Mouse (Mus musculus) heart, embryonic 15.5 days (tissue): Measurements from ENCODE around the gene Inf2. TPM values are rescaled to one million over a fixed set of nuclear protein-coding genes. Genes with fewer than 3 reads are reported as not detected.

Source experiments
- ATAC-seq: fragments of 200-750 bp; cut with Nextera tagmentation; replicated peaks from 2 replicates; pipeline ENCODE4 v1.8.0; 2017; ENCODE audit warnings: low read depth, moderate TSS enrichment; ENCODE audit not compliant: insufficient number of reproducible peaks, insufficient read depth, low FRiP score
- H3K27ac ChIP-seq: fragments of 300-500 bp; sonication (generic); 2 replicates; pipeline ENCODE4 v1.5.1; 2015; ENCODE audit warnings: mild to moderate bottlenecking, inconsistent platforms
- H3K27me3 ChIP-seq: fragments of 300-500 bp; sonication (generic); 2 replicates; pipeline ENCODE4 v1.6.1; 2015; ENCODE audit warnings: inconsistent platforms
- H3K36me3 ChIP-seq: fragments of 300-500 bp; sonication (generic); 2 replicates; pipeline ENCODE4 v1.6.1; 2015; ENCODE audit warnings: mild to moderate bottlenecking, inconsistent platforms
- H3K4me1 ChIP-seq: fragments of 300-500 bp; sonication (generic); replicated peaks from 2 replicates; pipeline ENCODE4 v1.6.1; 2015; ENCODE audit warnings: inconsistent platforms
- H3K4me2 ChIP-seq: fragments of 300-500 bp; sonication (generic); 2 replicates; pipeline ENCODE4 v1.6.1; 2015; ENCODE audit warnings: inconsistent platforms, mild to moderate bottlenecking, moderate library complexity
- H3K4me3 ChIP-seq: fragments of 300-500 bp; sonication (generic); 2 replicates; pipeline ENCODE4 v1.5.1; 2015; ENCODE audit warnings: mild to moderate bottlenecking, inconsistent platforms
- H3K9ac ChIP-seq: fragments of 300-500 bp; sonication (generic); 2 replicates; pipeline ENCODE4 v1.6.1; 2015; ENCODE audit warnings: mild to moderate bottlenecking, inconsistent platforms
- H3K9me3 ChIP-seq: fragments of 300-500 bp; sonication (generic); replicated peaks from 2 replicates; pipeline ENCODE4 v1.6.1; 2016; ENCODE audit warnings: inconsistent platforms
- WGBS: fragments of 180-500 bp; shearing (Covaris S2); methylation state at CpG from one replicate; pipeline ENCODE4 v1.1.7; 2015; ENCODE audit warnings: mixed read lengths; 5-methylcytosine and 5-hydroxymethylcytosine counted together
- polyA plus RNA-seq: library from polyadenylated mRNA; unstranded; fragments of >200 nt; fragmentation: Nextera tagmentation; extraction: Ambion mirVana; gene quantifications from 2 replicates; pipeline ENCODE4 v1.2.1, GENCODE M21; 2015

Gene Inf2
- polyA plus RNA-seq, 1 experiment from 2014 or later: 3.1 TPM

GRCm38 (mm10) chr12:112571064-112571463 is 17.5 kb upstream of the Inf2 start:
- no peaks in the 10 kb centered on the region for H3K27me3 ChIP-seq
- H3K4me2 ChIP-seq: no peak overlapping the region
- peaks cover 7% of the 10 kb centered on the region for H3K4me1 ChIP-seq
- no peak overlapping the region for H3K27ac ChIP-seq
- H3K9ac ChIP-seq: no peak overlapping the region
- ATAC-seq: no peak
- H3K36me3 ChIP-seq: no peaks in the 10 kb centered on the region
- no peaks in the 10 kb centered on the region for H3K9me3 ChIP-seq
- H3K4me3 ChIP-seq: no peak overlapping the region
- 60% methylated on average over 6 of the region's 6 CpGs for WGBS

- H3K27ac ChIP-seq: peak overlapping the region; percentile 88; the same call in 1 of the 2 replicates
- H3K4me2 ChIP-seq: no peak overlapping the region
- no peaks in the 10 kb centered on the region for H3K36me3 ChIP-seq
- H3K9ac ChIP-seq: no peak overlapping the region
- peaks cover 43% of the 10 kb centered on the region for H3K4me1 ChIP-seq
- H3K4me3 ChIP-seq: no peak overlapping the region
- H3K27me3 ChIP-seq: no peaks in the 10 kb centered on the region
- 47% methylated on average over 8 of the region's 8 CpGs for WGBS
- no peak for ATAC-seq
- no peaks in the 10 kb centered on the region for H3K9me3 ChIP-seq
These were observed 13.2 kb upstream of the Inf2 start for GRCm38 (mm10) chr12:112575274-112575986.

GRCm38 (mm10) chr12:112576341-112576740 is 12.2 kb upstream of the Inf2 start:
- peak; percentile 61 for ATAC-seq

GRCm38 (mm10) chr12:112576749-112577148 is 11.8 kb upstream of the Inf2 start:
- Histone ChIP-seq H3K9me3 (no peaks in the 10 kb centered on the region), H3K9ac (peak overlapping the region; percentile 44; the same call in 1 of the 2 replicates), H3K4me2 (peak overlapping the region; percentile 42), H3K36me3 (no peaks in the 10 kb centered on the region), H3K4me1 (peaks cover 43% of the 10 kb centered on the region), H3K4me3 (no peak overlapping the region), H3K27ac (peak overlapping the region; percentile 88), H3K27me3 (0 out of 2 replicates have a peak, but pooled peaks cover 3% of the 10 kb centered on the region)
- ATAC-seq: peak; percentile 36; the same call in 1 of the 2 replicates
- WGBS: 11% methylated on average over 3 of the region's 3 CpGs

More at GRCm38 (mm10) chr12:112576341-112576740, 12.2 kb upstream of the Inf2 start:
- no peaks in the 10 kb centered on the region for H3K36me3 ChIP-seq
- no peaks in the 10 kb centered on the region for H3K9me3 ChIP-seq
- H3K4me3 ChIP-seq: no peak overlapping the region
- peaks cover 43% of the 10 kb centered on the region for H3K4me1 ChIP-seq
- 0 out of 2 replicates have a peak, but pooled peaks cover 1% of the 10 kb centered on the region for H3K27me3 ChIP-seq
- peak overlapping the region; percentile 44; the same call in 1 of the 2 replicates for H3K9ac ChIP-seq
- peak overlapping the region; percentile 88 for H3K27ac ChIP-seq
- 23% methylated on average over 6 of the region's 6 CpGs for WGBS
- peak overlapping the region; percentile 42 for H3K4me2 ChIP-seq

GRCm38 (mm10) chr12:112578296-112579090 is 10.1 kb upstream of the Inf2 start:
- Histone ChIP-seq H3K27ac (no peak overlapping the region), H3K36me3 (no peaks in the 10 kb centered on the region), H3K9ac (no peak overlapping the region), H3K9me3 (no peaks in the 10 kb centered on the region), H3K4me3 (no peak overlapping the region), H3K4me2 (no peak overlapping the region), H3K4me1 (peaks cover 43% of the 10 kb centered on the region), H3K27me3 (peaks cover 3% of the 10 kb centered on the region; the same call in 1 of the 2 replicates)
- WGBS: 60% methylated on average over 6 of the region's 6 CpGs
- no peak for ATAC-seq

- WGBS: 58% methylated on average over 5 of the region's 5 CpGs
- no peak for ATAC-seq
- H3K27me3 ChIP-seq: peaks cover 3% of the 10 kb centered on the region; the same call in 1 of the 2 replicates
- no peak overlapping the region for H3K9ac ChIP-seq
- H3K9me3 ChIP-seq: no peaks in the 10 kb centered on the region
- H3K4me1 ChIP-seq: peaks cover 43% of the 10 kb centered on the region
- H3K36me3 ChIP-seq: no peaks in the 10 kb centered on the region
- no peak overlapping the region for H3K4me2 ChIP-seq
- H3K4me3 ChIP-seq: no peak overlapping the region
- H3K27ac ChIP-seq: no peak overlapping the region
These were observed 9.2 kb upstream of the Inf2 start for GRCm38 (mm10) chr12:112579430-112579829.

GRCm38 (mm10) chr12:112579926-112580325 is 8.7 kb upstream of the Inf2 start:
- no peaks in the 10 kb centered on the region for H3K9me3 ChIP-seq
- H3K27ac ChIP-seq: no peak overlapping the region
- H3K4me3 ChIP-seq: no peak overlapping the region
- H3K9ac ChIP-seq: no peak overlapping the region
- peaks cover 43% of the 10 kb centered on the region for H3K4me1 ChIP-seq
- no peaks in the 10 kb centered on the region for H3K36me3 ChIP-seq
- no peak for ATAC-seq
- no peak overlapping the region for H3K4me2 ChIP-seq
- H3K27me3 ChIP-seq: peaks cover 3% of the 10 kb centered on the region; the same call in 1 of the 2 replicates
- 81% methylated on average over 8 of the region's 8 CpGs for WGBS

GRCm38 (mm10) chr12:112581113-112581512 is 7.5 kb upstream of the Inf2 start:
- no peaks in the 10 kb centered on the region for H3K36me3 ChIP-seq
- ATAC-seq: no peak
- no peak overlapping the region for H3K27ac ChIP-seq
- H3K4me1 ChIP-seq: peaks cover 36% of the 10 kb centered on the region
- peaks cover 5% of the 10 kb centered on the region for H3K27me3 ChIP-seq
- no peak overlapping the region for H3K9ac ChIP-seq
- 69% methylated on average over 3 of the region's 3 CpGs for WGBS
- no peaks in the 10 kb centered on the region for H3K9me3 ChIP-seq
- no peak overlapping the region for H3K4me3 ChIP-seq
- no peak overlapping the region for H3K4me2 ChIP-seq

- Histone ChIP-seq H3K27me3 (peaks cover 17% of the 10 kb centered on the region), H3K9ac (no peak overlapping the region), H3K9me3 (no peaks in the 10 kb centered on the region), H3K4me3 (no peak overlapping the region), H3K4me1 (peaks cover 32% of the 10 kb centered on the region), H3K27ac (no peak overlapping the region), H3K4me2 (no peak overlapping the region), H3K36me3 (no peaks in the 10 kb centered on the region)
- no peak for ATAC-seq
- 81% methylated on average over 7 of the region's 7 CpGs for WGBS
These were observed 3.6 kb upstream of the Inf2 start for GRCm38 (mm10) chr12:112584954-112585353.

GRCm38 (mm10) chr12:112585924-112586538 is 2.6 kb upstream of the Inf2 start:
- Histone ChIP-seq H3K27ac (no peak overlapping the region), H3K36me3 (no peaks in the 10 kb centered on the region), H3K27me3 (peaks cover 17% of the 10 kb centered on the region), H3K9ac (no peak overlapping the region), H3K4me2 (no peak overlapping the region), H3K9me3 (no peaks in the 10 kb centered on the region), H3K4me3 (no peak overlapping the region), H3K4me1 (peaks cover 41% of the 10 kb centered on the region)
- no peak for ATAC-seq
- WGBS: 78% methylated on average over 7 of the region's 7 CpGs
